Mouse (Mus musculus) thymus, postnatal 10 days (tissue): ENCODE data around the gene Gal3st3.

Source experiments
- DNase-seq, 2 experiments: peaks; one replicate each; pipeline ENCODE4 v3.0.0; 2021; ENCODE audit warnings: low spot score in 2 of 2

The Gal3st3 gene

GRCm38 (mm10) chr19:5297903-5298800 is at the start of gene Gal3st3:
Gene Gal3st3 (plus strand): TSS chr19:5298331.
- DNase-seq, result no peak

- DNase-seq, result peak; percentile 52 to 66
Measured at GRCm38 (mm10) chr19:5257140-5257539, 41.0 kb upstream of the Gal3st3 start.

GRCm38 (mm10) chr19:5267015-5267414 is 31.1 kb upstream of the Gal3st3 start:
- no peak for DNase-seq

DNA sequence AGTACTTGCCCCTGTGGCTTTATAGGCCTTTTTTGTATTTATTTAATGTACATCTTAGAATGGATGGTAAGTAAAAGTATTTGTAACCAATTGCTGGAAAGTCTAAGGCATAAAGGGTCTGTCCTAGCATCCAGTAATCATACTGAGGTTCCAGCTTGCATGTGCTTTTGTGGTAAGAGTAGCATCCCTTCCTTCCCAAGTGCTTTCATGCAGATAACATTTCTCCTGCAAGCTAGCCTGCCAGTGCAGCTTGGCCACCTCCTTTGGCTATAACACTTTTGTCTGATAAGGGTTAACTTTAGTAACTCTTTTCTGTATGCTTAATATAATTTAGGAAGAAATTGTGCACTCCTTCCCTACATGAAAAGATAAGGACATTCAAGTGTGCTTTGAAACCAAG is 30.1 kb upstream of the Gal3st3 start:
- no peak for DNase-seq

- no peak for DNase-seq
Measured at GRCm38 (mm10) chr19:5268875-5269274, 29.3 kb upstream of the Gal3st3 start.

- no peak for DNase-seq
Measured at GRCm38 (mm10) chr19:5269392-5269791, 28.7 kb upstream of the Gal3st3 start.

DNA sequence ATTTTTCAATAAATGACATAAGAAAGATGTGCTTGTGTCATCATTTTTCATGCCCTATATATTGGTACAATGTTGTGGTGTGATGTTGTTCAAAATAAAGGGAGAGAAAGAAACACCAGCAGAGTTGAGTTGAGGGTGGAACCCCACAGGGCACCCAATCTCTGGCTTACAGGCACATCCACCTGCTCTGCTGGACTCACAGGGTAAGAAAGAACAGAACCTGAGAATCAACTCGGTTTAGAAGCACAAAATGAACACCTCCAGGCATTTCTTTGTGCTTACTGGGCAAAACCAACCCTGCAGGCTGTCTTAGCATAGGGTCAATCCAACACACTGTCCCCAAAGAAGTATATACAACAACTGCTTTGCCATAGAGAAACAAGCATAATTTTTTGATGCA is 26.7 kb upstream of the Gal3st3 start:
- no peak for DNase-seq

DNA sequence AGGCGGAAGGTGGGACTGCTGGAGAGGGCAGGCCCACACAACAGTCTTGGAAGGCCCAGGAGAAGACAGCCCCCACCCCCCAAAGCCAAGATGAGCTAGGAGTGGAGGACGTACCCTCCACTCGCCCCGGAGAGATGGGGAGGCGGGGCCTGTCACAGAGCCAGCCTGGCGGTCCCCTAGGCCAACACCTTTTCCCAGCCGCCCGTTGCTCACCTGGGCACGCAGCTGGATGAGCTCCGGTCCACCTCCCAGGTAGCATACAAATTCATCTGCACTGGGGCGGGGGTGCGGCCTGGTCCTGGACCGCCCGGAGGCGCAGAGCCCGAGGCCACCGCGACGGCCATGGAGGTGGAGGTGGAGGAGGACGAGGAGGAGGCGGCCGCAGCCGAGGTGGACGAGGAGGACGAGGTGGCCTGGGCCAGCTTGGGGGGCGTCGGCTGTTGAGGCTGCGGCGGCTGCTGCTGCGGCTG is 25.8 kb upstream of the Gal3st3 start:
- DNase-seq, result peak; percentile 40 to 49

GRCm38 (mm10) chr19:5272801-5273733 is 25.1 kb upstream of the Gal3st3 start, which contains the start of gene Pacs1:
Gene Pacs1 (minus strand): TSS chr19:5273119.
- peak; percentile 91 to 94 for DNase-seq

DNA sequence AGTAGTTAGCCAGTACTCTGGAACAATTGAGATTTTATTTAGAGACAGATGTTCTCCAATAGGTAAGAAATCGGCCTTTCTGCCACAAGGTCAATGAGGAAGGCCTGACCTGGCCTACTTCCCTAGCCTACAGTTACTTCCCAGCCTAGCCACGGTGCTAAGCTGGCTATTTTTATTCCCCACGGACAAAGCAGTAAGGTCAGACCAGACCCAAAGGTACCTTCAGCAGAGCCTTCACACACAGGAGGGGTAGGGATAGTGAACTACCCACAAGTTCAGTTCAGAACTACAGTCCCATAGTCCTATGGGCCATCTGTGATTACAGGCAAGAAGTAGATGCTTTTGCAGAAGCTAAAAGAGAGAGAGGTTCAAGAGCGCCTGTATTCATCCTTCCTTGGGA is 24.2 kb upstream of the Gal3st3 start:
- no peak for DNase-seq

DNA sequence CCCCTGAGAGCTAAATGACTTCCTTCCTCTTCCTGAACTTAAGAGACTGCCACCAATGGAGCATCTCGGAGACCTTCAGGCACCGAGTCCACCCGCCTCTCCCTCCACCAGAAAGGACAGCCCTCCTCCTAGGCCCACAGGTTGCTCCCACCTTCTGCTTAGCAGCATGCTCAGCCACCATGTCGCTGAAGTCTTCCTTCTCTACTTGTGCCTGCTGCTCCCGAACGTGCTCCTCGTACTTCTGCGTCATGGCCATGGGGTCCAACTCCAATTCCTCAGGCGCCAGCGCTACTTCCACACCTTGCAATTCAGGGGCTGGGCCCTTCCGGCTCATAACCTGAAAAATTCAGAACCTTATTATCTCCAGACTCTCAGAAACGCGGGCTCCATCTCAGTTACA is 23.5 kb upstream of the Gal3st3 start:
- DNase-seq, result no peak

DNA sequence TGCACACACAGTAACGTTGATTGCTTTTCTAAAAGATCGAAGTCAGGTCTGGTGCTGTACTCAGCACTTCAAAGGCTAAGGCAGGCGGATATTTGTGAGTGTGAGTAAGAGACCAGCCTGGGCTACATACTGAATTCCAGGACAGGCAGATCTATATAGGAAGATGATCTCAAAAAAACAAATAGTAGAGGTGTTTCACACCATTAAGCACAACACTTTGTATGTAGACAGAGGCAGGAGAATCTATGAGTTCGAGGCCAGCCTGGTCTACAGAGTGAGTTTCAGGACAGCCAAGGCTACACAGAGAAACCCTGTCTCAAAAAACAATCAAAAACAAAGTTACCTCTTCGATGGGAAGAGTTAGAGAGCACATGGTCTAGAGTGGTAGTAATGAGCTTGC is 22.4 kb upstream of the Gal3st3 start:
- no peak for DNase-seq

DNA sequence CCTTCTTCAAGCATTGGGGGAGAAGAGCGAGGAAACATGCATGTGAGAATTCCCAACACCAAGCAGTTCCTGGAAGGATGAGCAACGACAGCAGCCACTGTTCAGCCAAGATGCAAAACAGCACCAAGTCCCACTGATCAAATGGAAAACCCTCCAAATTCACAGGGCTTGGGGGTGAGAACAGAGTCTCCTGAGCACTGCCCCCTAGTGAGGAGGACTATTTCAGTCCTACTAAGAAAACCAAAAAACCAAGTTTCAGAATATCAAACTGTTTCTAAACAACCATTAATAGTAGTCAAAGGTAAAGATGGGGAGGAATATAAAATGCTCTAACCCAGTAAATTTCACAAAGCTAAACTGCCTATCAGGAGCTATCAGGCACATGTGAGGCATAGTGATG is 21.6 kb upstream of the Gal3st3 start:
- DNase-seq, result no peak

- no peak for DNase-seq
Measured at GRCm38 (mm10) chr19:5277140-5277539, 21.0 kb upstream of the Gal3st3 start.

GRCm38 (mm10) chr19:5278381-5278780 is 19.8 kb upstream of the Gal3st3 start:
- DNase-seq, result no peak

DNA sequence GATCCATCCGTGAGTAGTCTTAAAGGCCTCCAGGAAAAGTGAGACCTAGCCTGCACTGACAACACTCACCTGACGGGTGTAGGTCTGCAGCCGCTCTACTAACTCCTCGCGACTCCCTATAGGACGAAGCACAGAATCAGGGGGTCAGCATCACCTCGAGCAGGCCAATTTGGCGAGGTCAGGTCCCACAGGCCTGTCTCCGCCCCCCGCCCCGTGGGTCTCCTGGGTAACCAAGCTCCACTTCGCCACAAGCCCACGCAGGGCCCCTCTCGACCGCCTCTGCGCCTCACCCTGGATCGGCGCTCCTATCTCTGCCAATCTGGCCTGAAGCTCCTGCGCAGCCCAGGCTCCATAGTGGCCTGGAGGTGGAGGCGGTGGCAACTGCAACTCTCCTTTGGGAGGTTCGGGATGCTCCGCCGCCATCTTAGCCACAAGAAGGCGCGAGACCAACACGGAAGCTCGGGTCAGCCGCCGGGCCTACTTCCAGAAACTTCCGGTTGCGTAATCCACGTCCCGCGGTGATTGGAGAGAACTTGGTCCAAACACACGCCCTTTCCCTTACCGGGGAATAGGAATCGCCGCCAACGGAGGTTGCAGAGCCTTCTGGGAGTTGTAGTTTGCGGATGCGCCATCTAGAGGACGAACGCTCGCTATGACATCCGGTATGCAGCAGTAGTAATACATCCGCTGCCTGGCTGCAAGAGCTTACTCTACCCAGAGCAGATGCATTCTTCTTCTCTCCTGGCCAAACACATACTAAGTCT is 3.0 kb upstream of the Gal3st3 start, which contains the start of gene Sf3b2:
Gene Sf3b2, minus strand, starts transcription at position 484 of the 764 bp plus-strand sequence.
- peak; percentile 96 to 97 for DNase-seq

DNA sequence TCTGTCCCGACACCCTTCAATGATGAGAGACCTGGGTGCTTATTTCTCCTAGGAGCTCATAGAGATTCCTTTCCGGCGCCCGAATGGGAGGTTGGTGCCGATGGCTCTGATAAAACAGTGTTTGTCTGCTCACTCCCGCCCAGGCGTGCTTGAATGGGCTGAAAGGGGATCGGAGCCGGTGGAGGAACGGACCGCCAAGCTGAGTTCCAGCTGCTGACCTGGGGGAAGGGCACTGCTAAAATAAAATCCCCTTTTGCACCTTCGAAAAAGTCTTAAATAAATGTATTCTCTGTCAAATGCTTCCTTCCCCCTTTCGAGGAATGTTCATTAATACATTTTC is 2.4 kb upstream of the Gal3st3 start:
- DNase-seq, result no peak

DNA sequence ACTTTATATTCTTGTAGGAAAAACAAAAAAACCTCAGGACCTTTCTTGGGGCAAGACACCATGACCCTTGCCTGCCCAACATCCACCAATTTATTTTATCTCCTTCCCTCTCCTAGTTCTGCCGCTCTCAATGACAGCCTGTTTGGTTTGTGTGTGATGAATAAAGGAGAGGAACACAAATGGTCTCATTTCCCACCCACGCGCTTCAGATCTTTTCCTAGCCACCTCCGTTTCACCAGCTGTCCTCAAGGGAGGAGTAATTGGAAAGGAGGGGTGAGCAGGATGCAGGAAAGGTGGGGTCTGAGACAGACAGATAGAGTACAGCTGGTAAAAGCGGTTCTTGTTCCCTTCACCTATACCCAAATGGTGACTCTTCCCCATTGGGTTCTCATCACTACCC is 1.5 kb upstream of the Gal3st3 start:
- DNase-seq, result no peak

GRCm38 (mm10) chr19:5300588-5300987 is 2.5 kb downstream of the Gal3st3 start:
- no peak for DNase-seq

DNA sequence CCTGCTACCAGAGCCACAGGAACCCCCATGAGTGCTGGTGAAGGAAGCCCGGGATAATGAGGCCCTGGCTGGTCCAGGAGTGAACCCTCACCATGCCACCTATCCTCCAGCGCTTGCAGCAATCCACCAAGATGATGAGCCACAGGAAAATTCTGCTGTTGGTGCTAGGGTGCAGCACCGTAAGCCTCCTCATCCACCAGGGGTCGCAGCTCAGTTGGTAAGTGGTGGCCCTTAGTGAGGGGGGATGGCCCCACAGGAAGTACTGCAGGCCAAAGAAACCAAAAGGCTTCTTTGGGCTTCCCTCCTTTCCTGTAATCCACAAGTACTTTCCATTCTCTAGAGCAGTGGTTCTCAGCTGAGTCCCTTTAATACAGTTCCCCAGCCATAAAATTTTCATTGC is 4.3 kb downstream of the Gal3st3 start:
- DNase-seq, result peak; percentile 67 to 86

- no peak for DNase-seq
Measured at GRCm38 (mm10) chr19:5306279-5306678, 8.1 kb downstream of the Gal3st3 start.
